Mouse (Mus musculus) heart, embryonic 11.5 days (tissue): ENCODE results near the gene Dync1li1. TPM values are rescaled to one million over a fixed set of nuclear protein-coding genes. Genes with fewer than 3 reads are reported as not detected.
A peak's percentile ranks its signal among the peaks of the same experiment; 100 is the strongest.
"Not testable (repeated sequence)": the region's sequence is repeated elsewhere in the genome, so short reads cannot be mapped to it uniquely, and the experiment has no call there.

ENCODE experiments used
- ATAC-seq: fragments of 200-750 bp; cut with Nextera tagmentation; replicated peaks from 2 replicates; pipeline ENCODE4 v1.8.0; 2017; ENCODE audit warnings: moderate library complexity; ENCODE audit not compliant: insufficient number of reproducible peaks, low FRiP score, low TSS enrichment
- H3K27ac ChIP-seq: fragments of 300-500 bp; sonication (generic); 2 replicates; pipeline ENCODE4 v1.5.1; 2014; ENCODE audit warnings: mild to moderate bottlenecking, low read depth, low read length
- H3K27me3 ChIP-seq: fragments of 300-500 bp; sonication (generic); 2 replicates; pipeline ENCODE4 v1.6.1; 2014; ENCODE audit warnings: mild to moderate bottlenecking, low read length, mixed read lengths; ENCODE audit not compliant: control insufficient read depth, insufficient read depth
- H3K36me3 ChIP-seq: fragments of 300-500 bp; sonication (generic); 2 replicates; pipeline ENCODE4 v1.6.1; 2014; ENCODE audit warnings: mild to moderate bottlenecking, low read length, moderate library complexity, mixed read lengths; ENCODE audit not compliant: control insufficient read depth, insufficient read depth
- H3K4me1 ChIP-seq: fragments of 300-500 bp; sonication (generic); 2 replicates; pipeline ENCODE4 v1.6.1; 2014; ENCODE audit warnings: low read length; ENCODE audit not compliant: control insufficient read depth, insufficient read depth
- H3K4me2 ChIP-seq: fragments of 300-500 bp; sonication (generic); 2 replicates; pipeline ENCODE4 v1.6.1; 2014; ENCODE audit warnings: mild to moderate bottlenecking, moderate library complexity
- H3K4me3 ChIP-seq: fragments of 300-500 bp; sonication (generic); 2 replicates; pipeline ENCODE4 v1.5.1; 2014; ENCODE audit warnings: low read depth, low read length
- H3K9ac ChIP-seq: fragments of 300-500 bp; sonication (generic); 2 replicates; pipeline ENCODE4 v1.6.1; 2014; ENCODE audit warnings: mild to moderate bottlenecking, low read depth, low read length, moderate library complexity
- H3K9me3 ChIP-seq: fragments of 300-500 bp; sonication (generic); replicated peaks from 2 replicates; pipeline ENCODE4 v1.6.1; 2016; ENCODE audit warnings: low read length; ENCODE audit not compliant: control insufficient read depth
- WGBS: fragments of 180-500 bp; shearing (Covaris S2); extraction: QIAGEN DNeasy Blood & Tissue Kit; methylation state at CpG from one replicate; pipeline ENCODE4 v1.1.7; 2014; ENCODE audit not compliant: insufficient replicate concordance; 5-methylcytosine and 5-hydroxymethylcytosine counted together
- polyA plus RNA-seq: library from polyadenylated mRNA; unstranded; fragments of >200 nt; fragmentation: Nextera tagmentation; extraction: Ambion mirVana; gene quantifications from 2 replicates; pipeline ENCODE4 v1.2.1, GENCODE M21; 2014

Dync1li1 gene
- polyA plus RNA-seq, 1 experiment from 2014 or later = 76.1 TPM

- H3K4me3 ChIP-seq, H3K9me3 ChIP-seq, H3K27me3 ChIP-seq, H3K9ac ChIP-seq, H3K27ac ChIP-seq, H3K4me2 ChIP-seq, H3K36me3 ChIP-seq, ATAC-seq: not testable (repeated sequence)
- peaks cover 13% of the 10 kb centered on the region for H3K4me1 ChIP-seq
- 51% methylated on average over 2 of the region's 2 CpGs for WGBS
Observed at GRCm38 (mm10) chr9:114728432-114728831, 39.8 kb downstream of the Dync1li1 start.

- 22% methylated on average over 27 of the region's 30 CpGs for WGBS
- no peak overlapping the region for H3K27ac ChIP-seq
- no peaks in the 10 kb centered on the region for H3K36me3 ChIP-seq
Observed at GRCm38 (mm10) chr9:114729911-114730805, 41.6 kb downstream of the Dync1li1 start.

DNA sequence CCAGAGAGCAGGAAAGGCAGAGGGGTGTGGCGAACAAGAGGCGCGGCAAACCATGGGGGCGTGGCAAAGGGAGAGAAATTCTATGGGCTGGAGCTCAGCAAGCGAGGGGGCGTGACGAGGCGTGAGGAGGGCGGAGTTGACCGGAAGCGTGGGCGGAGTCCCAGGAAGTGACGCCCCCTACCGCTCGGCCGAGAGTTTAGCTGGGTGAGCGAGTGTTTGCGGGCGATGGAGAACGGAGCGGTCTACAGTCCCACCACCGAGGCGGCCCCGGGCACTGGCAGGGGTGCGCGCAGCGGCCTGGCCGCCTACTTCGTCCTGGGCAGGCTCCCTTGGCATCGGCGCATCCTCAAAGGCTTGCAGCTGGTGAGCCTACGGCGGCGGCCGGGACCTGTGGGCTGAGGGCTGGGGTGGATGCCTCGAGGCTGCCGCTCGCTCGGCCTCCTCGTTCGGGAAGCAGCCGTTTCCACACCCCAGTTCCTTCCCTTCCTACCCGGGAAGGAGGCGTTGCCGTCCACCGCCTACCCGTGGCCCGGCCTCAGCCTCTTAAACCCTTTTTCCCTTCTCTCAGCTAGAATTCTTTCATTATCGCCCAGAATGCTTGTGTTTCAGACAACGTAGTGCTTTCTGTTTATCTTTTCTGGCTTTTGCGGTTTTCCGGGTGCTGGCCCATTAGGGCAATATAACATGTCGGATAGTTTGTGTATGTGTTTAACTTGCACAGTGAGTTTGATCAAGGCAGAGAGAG lies 42.6 kb downstream of the Dync1li1 start, which contains the start of gene Cmtm6:
TSS of gene Cmtm6 (plus strand) at position 106 of the 745 bp plus-strand sequence.
- H3K9me3 ChIP-seq = no peaks in the 10 kb centered on the region
- peak within 1 kb of the TSS; percentile 86 for H3K27ac ChIP-seq
- H3K4me3 ChIP-seq = peak within 1 kb of the TSS; percentile 84
- H3K4me1 ChIP-seq = peaks cover 29% of the 10 kb centered on the region
- H3K27me3 ChIP-seq = no peaks in the 10 kb centered on the region
- peak within 1 kb of the TSS; percentile 78 for H3K4me2 ChIP-seq
- ATAC-seq = peak; percentile 87
- under 1% methylated on average over 53 of the region's 53 CpGs for WGBS
- H3K9ac ChIP-seq = peak within 1 kb of the TSS; percentile 87
- no peaks in the 10 kb centered on the region for H3K36me3 ChIP-seq

More at GRCm38 (mm10) chr9:114729911-114730805, 41.6 kb downstream of the Dync1li1 start:
- Histone ChIP-seq H3K4me1 (peaks cover 28% of the 10 kb centered on the region), H3K4me2 (peak overlapping the region; percentile 78), H3K27me3 (no peaks in the 10 kb centered on the region), H3K9ac (no peak overlapping the region), H3K4me3 (peak overlapping the region; percentile 84), H3K9me3 (no peaks in the 10 kb centered on the region)
- ATAC-seq = no peak

- Histone ChIP-seq H3K9me3 (no peaks in the 10 kb centered on the region), H3K27me3 (no peaks in the 10 kb centered on the region), H3K36me3 (no peaks in the 10 kb centered on the region), H3K4me3 (peak overlapping the region; percentile 84), H3K9ac (peak overlapping the region; percentile 87), H3K4me2 (peak overlapping the region; percentile 78), H3K4me1 (peaks cover 38% of the 10 kb centered on the region), H3K27ac (peak overlapping the region; percentile 86; the same call in 1 of the 2 replicates)
- ATAC-seq = no peak
- WGBS = 67% methylated on average over 12 of the region's 12 CpGs
Observed at GRCm38 (mm10) chr9:114731871-114732682, 43.5 kb downstream of the Dync1li1 start.

GRCm38 (mm10) chr9:114733238-114733637 lies 44.6 kb downstream of the Dync1li1 start:
- Histone ChIP-seq H3K4me3 (no peak overlapping the region), H3K9me3 (no peaks in the 10 kb centered on the region), H3K9ac (no peak overlapping the region), H3K27me3 (no peaks in the 10 kb centered on the region), H3K36me3 (no peaks in the 10 kb centered on the region), H3K4me2 (peak overlapping the region; percentile 47), H3K27ac (peak overlapping the region; percentile 63), H3K4me1 (peaks cover 39% of the 10 kb centered on the region)
- 58% methylated on average over 2 of the region's 2 CpGs for WGBS
- no peak for ATAC-seq

DNA sequence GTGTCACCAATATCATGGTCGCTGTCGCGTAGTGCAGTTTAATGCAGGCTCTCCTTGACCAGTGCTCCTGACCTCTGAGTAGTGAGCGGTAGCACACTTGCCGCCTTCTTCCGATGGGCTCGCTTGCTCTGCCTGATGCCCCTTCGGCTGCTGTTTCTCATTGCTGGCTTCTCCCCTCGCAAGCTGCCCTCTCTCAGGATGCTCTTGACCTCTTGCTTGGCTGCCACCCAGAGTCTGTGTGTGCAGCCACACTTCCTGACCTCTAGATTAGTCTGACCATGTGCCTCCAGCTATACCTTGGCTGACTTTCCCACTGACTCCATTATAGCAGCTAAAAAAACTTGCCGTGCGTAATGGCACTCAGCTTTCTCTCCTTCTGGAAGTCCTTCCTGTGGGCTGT lies 47.9 kb downstream of the Dync1li1 start:
- H3K4me3 ChIP-seq = no peak overlapping the region
- no peaks in the 10 kb centered on the region for H3K36me3 ChIP-seq
- H3K4me2 ChIP-seq = peak overlapping the region; percentile 34
- H3K4me1 ChIP-seq = peaks cover 39% of the 10 kb centered on the region
- H3K9ac ChIP-seq = 0 out of 2 replicates have a peak overlapping the region, but pooled peaks have one; percentile 3
- no peaks in the 10 kb centered on the region for H3K27me3 ChIP-seq
- peak; percentile 70 for ATAC-seq
- no peaks in the 10 kb centered on the region for H3K9me3 ChIP-seq
- 44% methylated on average over 11 of the region's 11 CpGs for WGBS
- H3K27ac ChIP-seq = peak overlapping the region; percentile 76

DNA sequence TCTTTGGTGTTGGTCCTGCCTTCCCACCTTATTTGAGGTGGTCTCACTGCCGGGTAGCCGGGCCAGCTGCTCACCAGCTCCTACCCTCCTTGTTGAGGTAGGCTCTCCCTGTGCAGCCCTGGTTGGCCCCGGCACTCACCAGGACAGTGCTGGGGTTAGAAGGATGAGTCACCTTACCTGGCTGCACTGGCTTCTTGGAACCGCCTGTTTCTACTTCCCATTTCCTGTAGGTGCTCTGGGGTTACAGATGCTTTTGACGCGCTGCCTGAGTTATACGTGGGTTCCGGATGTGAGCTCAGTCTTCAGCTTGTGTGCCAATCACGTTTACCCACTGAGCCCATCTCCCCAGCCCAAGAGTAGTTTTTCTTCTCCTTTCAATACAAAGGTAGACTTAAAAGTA lies 51.7 kb downstream of the Dync1li1 start:
- H3K9ac ChIP-seq = no peak overlapping the region
- ATAC-seq = no peak
- peaks cover 16% of the 10 kb centered on the region for H3K4me1 ChIP-seq
- H3K4me3 ChIP-seq = no peak overlapping the region
- no peaks in the 10 kb centered on the region; the same call in 1 of the 2 replicates for H3K36me3 ChIP-seq
- no peaks in the 10 kb centered on the region for H3K9me3 ChIP-seq
- WGBS = 82% methylated on average over 9 of the region's 9 CpGs
- no peak overlapping the region for H3K4me2 ChIP-seq
- no peaks in the 10 kb centered on the region for H3K27me3 ChIP-seq
- H3K27ac ChIP-seq = no peak overlapping the region

- WGBS = 54% methylated on average over 2 of the region's 2 CpGs
- peaks cover 10% of the 10 kb centered on the region for H3K4me1 ChIP-seq
- no peak for ATAC-seq
- peaks cover 5% of the 10 kb centered on the region for H3K36me3 ChIP-seq
- H3K27me3 ChIP-seq = no peaks in the 10 kb centered on the region
- H3K4me3 ChIP-seq = no peak overlapping the region
- H3K9me3 ChIP-seq = no peaks in the 10 kb centered on the region
- H3K27ac ChIP-seq = no peak overlapping the region; the same call in 1 of the 2 replicates
- H3K4me2 ChIP-seq = no peak overlapping the region
- no peak overlapping the region for H3K9ac ChIP-seq
Observed at GRCm38 (mm10) chr9:114742731-114743130, 54.1 kb downstream of the Dync1li1 start.
